12 mouse cellular contexts compared by ENCODE assay signal in genomic region chrX:48099871-48100270, GRCm38 (mm10). TPM values are rescaled to one million over a fixed set of nuclear protein-coding genes. Genes with fewer than 3 reads are reported as not detected.
A peak's percentile ranks its signal among the peaks of the same experiment; 100 is the strongest.
DNase-seq lines count a peak whose midpoint lies in the region; ATAC-seq and TF ChIP-seq lines count a peak whose summit lies in the region.
"Had no signal": no experiment of that assay in that cellular context is flagged by ENCODE, and none has a peak within 500 bp of the region (broad histone marks: within the 10 kb centered on the region; RNA-seq: fewer than 3 reads in every experiment).

No protein-coding gene starts in this region.

- WGBS in liver, postnatal 0 days (ENCODE audit: insufficient replicate concordance), result 40% methylated on average over 1 of the region's 1 CpGs

- no peak overlapping the region for H3K9ac ChIP-seq in liver, postnatal 0 days (replicated peaks)
- H3K9ac ChIP-seq: hindbrain, embryonic 15.5 days had no signal

- no peak overlapping the region for H3K4me3 ChIP-seq in liver, postnatal 0 days (ENCODE audit: low read depth, low read length)
- H3K4me3 ChIP-seq: forebrain, embryonic 10.5 days; hindbrain, embryonic 15.5 days had no signal

- H3K4me1 ChIP-seq in liver, postnatal 0 days (ENCODE audit: insufficient read depth), result no peaks in the 10 kb centered on the region
- H3K4me1 ChIP-seq: forebrain, embryonic 10.5 days; hindbrain, embryonic 15.5 days had no signal

- no peak overlapping the region for H3K4me2 ChIP-seq in liver, postnatal 0 days (ENCODE audit: low read depth, low read length)
- H3K4me2 ChIP-seq: hindbrain, embryonic 15.5 days had no signal

- no peak overlapping the region for H3K27ac ChIP-seq in liver, postnatal 0 days (ENCODE audit: low read depth)
- H3K27ac ChIP-seq: forebrain, embryonic 10.5 days; hindbrain, embryonic 15.5 days had no signal

- H3K9me3 ChIP-seq in liver, postnatal 0 days (ENCODE audit: low read length), result no peaks in the 10 kb centered on the region
- H3K9me3 ChIP-seq: forebrain, embryonic 10.5 days; hindbrain, embryonic 15.5 days had no signal

- TF ChIP-seq EP300 in liver, postnatal 0 days (IDR thresholded peaks at IDR 0.05; ENCODE audit: low read depth), result no peak

- peak; percentile 48 for TF ChIP-seq CTCF in liver, postnatal 0 days (IDR thresholded peaks at IDR 0.05; ENCODE audit: low read depth)

- no peaks in the 10 kb centered on the region for H3K36me3 ChIP-seq in liver, postnatal 0 days (replicated peaks; ENCODE audit: insufficient read depth, low read length)
- H3K36me3 ChIP-seq: forebrain, embryonic 10.5 days; hindbrain, embryonic 15.5 days had no signal

- DNase-seq in heart, adult 11 months, result peak; percentile 51
- DNase-seq in heart, adult 9 months (ENCODE audit: low spot score in 2 of 2), result no peak
- no peak for DNase-seq in liver, postnatal 0 days
- no peak for DNase-seq in liver
- DNase-seq in adipocyte (ENCODE audit: low spot score), result peak; percentile 60
- peak; percentile 34 for DNase-seq in lung, postnatal 36 days
- DNase-seq in cerebellum, postnatal 25 days, result no peak
- DNase-seq in spleen, postnatal 36 days (ENCODE audit: low spot score in 2 of 2), result no peak
- DNase-seq: cerebellum, adult 18-20 months; thymus, postnatal 25 days had no signal

- no peak for ATAC-seq in liver, postnatal 0 days

- no peaks in the 10 kb centered on the region for H3K27me3 ChIP-seq in liver, postnatal 0 days (ENCODE audit: insufficient read depth, low read length)
- H3K27me3 ChIP-seq: hindbrain, embryonic 15.5 days had no signal

RNA-seq across cellular contexts. Expression of gene Xpnpep2, which starts 8.7 kb away (rescaled TPM):
- polyA plus RNA-seq in liver, postnatal 0 days (2015; fragmentation: Nextera tagmentation; extraction: Ambion mirVana), result 0.05 TPM in 1 of 2 replicates, not detected in the other

RNA-seq across cellular contexts. Expression of gene Sash3, which starts 46.4 kb away (rescaled TPM):
- 8.4 and 9.3 TPM in 2 replicates for polyA plus RNA-seq in liver, postnatal 0 days (2015; fragmentation: Nextera tagmentation; extraction: Ambion mirVana)

Comparison
In these comparisons a context has a peak if more than half of its experiments do, and no peak if none do; other contexts are left out.
1. DNase-seq: peak in heart, adult 11 months (single experiment), adipocyte (single experiment) and lung, postnatal 36 days (single experiment); none in heart, adult 9 months (0 of 2), liver, postnatal 0 days (single experiment), liver (single experiment), cerebellum, postnatal 25 days (0 of 2) and spleen, postnatal 36 days (0 of 2).